Mouse (Mus musculus) intestine, postnatal 0 days (tissue): Measurements from ENCODE around the gene Fes. TPM values are rescaled to one million over a fixed set of nuclear protein-coding genes. Genes with fewer than 3 reads are reported as not detected.

Source experiments
- ATAC-seq: fragments of 200-750 bp; cut with Nextera tagmentation; 2 replicates; pipeline ENCODE4 v1.8.0; 2017; ENCODE audit warnings: mild to moderate bottlenecking, moderate TSS enrichment, moderate library complexity
- H3K27ac ChIP-seq: fragments of 300-500 bp; sonication (generic); 2 replicates; pipeline ENCODE4 v1.5.1; 2014; ENCODE audit warnings: mild to moderate bottlenecking, low read depth, low read length, moderate library complexity
- H3K27me3 ChIP-seq: fragments of 300-500 bp; sonication (generic); replicated peaks from 2 replicates; pipeline ENCODE4 v1.6.1; 2014; ENCODE audit warnings: low read length, mixed read lengths; ENCODE audit not compliant: control insufficient read depth, insufficient read depth
- H3K36me3 ChIP-seq: fragments of 300-500 bp; sonication (generic); 2 replicates; pipeline ENCODE4 v1.6.1; 2014; ENCODE audit warnings: mild to moderate bottlenecking, moderate library complexity; ENCODE audit not compliant: control insufficient read depth, insufficient read depth
- H3K4me1 ChIP-seq: fragments of 300-500 bp; sonication (generic); replicated peaks from 2 replicates; pipeline ENCODE4 v1.6.1; 2014; ENCODE audit warnings: antibody characterized with exemption, low read length, mixed read lengths; ENCODE audit not compliant: control insufficient read depth, insufficient read depth
- H3K4me2 ChIP-seq: fragments of 300-500 bp; sonication (generic); replicated peaks from 2 replicates; pipeline ENCODE4 v1.6.1; 2014; ENCODE audit warnings: low read depth, mild to moderate bottlenecking, moderate library complexity
- H3K4me3 ChIP-seq: fragments of 300-500 bp; sonication (generic); 2 replicates; pipeline ENCODE4 v1.5.1; 2014; ENCODE audit warnings: low read depth, low read length
- H3K9ac ChIP-seq: fragments of 300-500 bp; sonication (generic); 2 replicates; pipeline ENCODE4 v1.6.1; 2014; ENCODE audit warnings: mild to moderate bottlenecking, low read depth, low read length
- H3K9me3 ChIP-seq: fragments of 300-500 bp; sonication (generic); 2 replicates; pipeline ENCODE4 v1.6.1; 2016; ENCODE audit warnings: mixed run types; ENCODE audit not compliant: control insufficient read depth
- CTCF ChIP-seq: sonication (generic); IDR thresholded peaks from 2 replicates; pipeline ENCODE4 v1.5.1; 2016; ENCODE audit warnings: low read depth, mild to moderate bottlenecking, control low read depth, antibody characterized with exemption, moderate library complexity
- WGBS: fragments of 180-500 bp; shearing (Covaris S2); extraction: QIAGEN DNeasy Blood & Tissue Kit; methylation state at CpG from one replicate; pipeline ENCODE4 v1.1.7; 2014; 5-methylcytosine and 5-hydroxymethylcytosine counted together
- polyA plus RNA-seq: library from polyadenylated mRNA; unstranded; fragments of >200 nt; fragmentation: Nextera tagmentation; extraction: Ambion mirVana; gene quantifications from 2 replicates; pipeline ENCODE4 v1.2.1, GENCODE M21; 2015

Fes gene
- polyA plus RNA-seq, 1 experiment from 2014 or later, result 6.2 TPM

DNA sequence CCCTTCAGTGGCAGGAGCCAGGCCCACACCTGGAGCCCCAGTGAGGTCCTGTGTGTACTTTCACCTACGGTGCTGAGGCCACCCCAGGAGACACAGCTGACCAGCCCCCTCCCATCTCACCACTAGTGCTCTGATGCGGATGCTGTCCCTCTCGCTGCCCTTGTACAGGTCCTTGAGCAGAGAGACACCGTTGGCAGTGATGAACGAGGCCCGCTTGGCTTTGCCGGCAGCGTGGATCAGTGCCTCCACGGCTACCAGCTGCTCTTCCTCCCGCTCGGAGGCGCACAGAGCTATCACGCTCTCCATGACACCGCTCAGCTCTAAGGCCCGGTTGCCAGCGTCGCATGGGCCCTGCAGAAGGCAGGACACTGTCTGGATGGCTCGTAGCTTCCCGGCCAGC, 56.3 kb downstream of the Fes start:
- Histone ChIP-seq H3K27me3 (no peaks in the 10 kb centered on the region), H3K27ac (no peak overlapping the region), H3K9ac (no peak overlapping the region), H3K4me3 (no peak overlapping the region), H3K36me3 (peaks cover 98% of the 10 kb centered on the region), H3K4me1 (no peaks in the 10 kb centered on the region; the same call in 1 of the 2 replicates), H3K4me2 (no peak overlapping the region), H3K9me3 (no peaks in the 10 kb centered on the region)
- no peak for ATAC-seq
- WGBS, result 94% methylated on average over 19 of the region's 19 CpGs
- TF ChIP-seq CTCF, result no peak

DNA sequence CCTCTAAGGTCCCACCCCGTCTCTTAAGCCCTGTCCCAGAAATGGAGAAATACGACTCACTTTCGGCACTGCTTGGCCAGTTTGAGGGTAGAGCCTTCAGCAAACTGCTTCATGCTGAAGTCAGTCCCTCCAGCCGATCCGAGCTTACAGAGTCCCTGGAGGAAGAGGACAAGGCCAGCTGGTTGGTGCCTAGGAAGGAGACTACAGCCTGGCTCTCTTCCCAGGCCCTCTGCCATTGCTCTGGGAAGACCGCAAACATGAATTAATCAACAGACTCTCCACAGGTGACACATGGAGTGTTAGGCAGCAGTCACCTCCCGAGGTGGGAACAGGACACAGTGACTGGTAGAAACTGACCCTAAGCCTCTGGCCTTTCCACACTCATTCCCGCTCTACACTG, 57.5 kb downstream of the Fes start:
- no peaks in the 10 kb centered on the region for H3K9me3 ChIP-seq
- H3K9ac ChIP-seq, result no peak overlapping the region
- no peaks in the 10 kb centered on the region; the same call in 1 of the 2 replicates for H3K4me1 ChIP-seq
- peaks cover 98% of the 10 kb centered on the region for H3K36me3 ChIP-seq
- ATAC-seq, result no peak
- no peak for TF ChIP-seq CTCF
- H3K4me2 ChIP-seq, result no peak overlapping the region
- 89% methylated on average over 8 of the region's 8 CpGs for WGBS
- no peak overlapping the region for H3K4me3 ChIP-seq
- no peak overlapping the region for H3K27ac ChIP-seq
- H3K27me3 ChIP-seq, result no peaks in the 10 kb centered on the region

Other genes starting within 250 kb of the Fes start
- 23.1 and 25.1 TPM in 2 replicates for gene Sema4b, start 201.1 kb downstream of the Fes start, polyA plus RNA-seq
- gene Cib1, start 155.1 kb downstream of the Fes start, polyA plus RNA-seq, result 526 and 531 TPM in 2 replicates
- 6.5 and 7.4 TPM in 2 replicates for gene Gdpgp1, start 155.1 kb downstream of the Fes start, polyA plus RNA-seq
- gene Ttll13, start 141.6 kb downstream of the Fes start, polyA plus RNA-seq, result 0.77 and 1.3 TPM in 2 replicates
- gene Ngrn, start 126.7 kb downstream of the Fes start, polyA plus RNA-seq, result 28.2 and 30.2 TPM in 2 replicates
- 11.7 and 12.9 TPM in 2 replicates for gene Vps33b, start 118.3 kb downstream of the Fes start, polyA plus RNA-seq
- gene Prc1, start 93.5 kb downstream of the Fes start, polyA plus RNA-seq, result 32.5 TPM in 2 replicates
- 3.2 and 4.4 TPM in 2 replicates for gene Rccd1, start 63.5 kb downstream of the Fes start, polyA plus RNA-seq
- gene Unc45a, start 46.9 kb downstream of the Fes start, polyA plus RNA-seq, result 19.7 and 20.0 TPM in 2 replicates
- 8.3 and 8.8 TPM in 2 replicates for gene Hddc3, start 44.8 kb downstream of the Fes start, polyA plus RNA-seq
- gene Man2a2, start 16.6 kb downstream of the Fes start, polyA plus RNA-seq, result 4.8 and 5.3 TPM in 2 replicates
- gene Furin, start 17.5 kb upstream of the Fes start, polyA plus RNA-seq, result 25.5 and 26.4 TPM in 2 replicates
- gene Blm, start 147.2 kb upstream of the Fes start, polyA plus RNA-seq, result 2.7 and 3.1 TPM in 2 replicates